Mouse (Mus musculus) liver, postnatal 0 days (tissue): ENCODE data around the gene Elf4. TPM values are rescaled to one million over a fixed set of nuclear protein-coding genes. Genes with fewer than 3 reads are reported as not detected.

Experiments used
- ATAC-seq: fragments of 200-750 bp; cut with Nextera tagmentation; 2 replicates; pipeline ENCODE4 v1.8.0; 2017; ENCODE audit warnings: mild to moderate bottlenecking, moderate library complexity
- DNase-seq: peaks from one replicate; pipeline ENCODE4 v3.0.0-alpha.2; 2016
- H3K27ac ChIP-seq: fragments of 300-500 bp; sonication (generic); 2 replicates; pipeline ENCODE4 v1.5.1; 2014; ENCODE audit warnings: antibody characterized with exemption, moderate library complexity, mild to moderate bottlenecking, low read depth
- H3K27me3 ChIP-seq: fragments of 300-500 bp; sonication (generic); 2 replicates; pipeline ENCODE4 v1.6.1; 2014; ENCODE audit warnings: low read length, control low read depth, mixed read lengths; ENCODE audit not compliant: insufficient read depth
- H3K36me3 ChIP-seq: fragments of 300-500 bp; sonication (generic); replicated peaks from 2 replicates; pipeline ENCODE4 v1.6.1; 2014; ENCODE audit warnings: mild to moderate bottlenecking, control low read depth, low read length, moderate library complexity, mixed read lengths; ENCODE audit not compliant: insufficient read depth
- H3K4me1 ChIP-seq: fragments of 300-500 bp; sonication (generic); 2 replicates; pipeline ENCODE4 v1.6.1; 2014; ENCODE audit warnings: antibody characterized with exemption, mild to moderate bottlenecking, control low read depth; ENCODE audit not compliant: insufficient read depth
- H3K4me2 ChIP-seq: fragments of 300-500 bp; sonication (generic); 2 replicates; pipeline ENCODE4 v1.6.1; 2014; ENCODE audit warnings: low read depth, mild to moderate bottlenecking, low read length, moderate library complexity, mixed read lengths
- H3K4me3 ChIP-seq: fragments of 300-500 bp; sonication (generic); 2 replicates; pipeline ENCODE4 v1.5.1; 2014; ENCODE audit warnings: low read depth, low read length
- H3K9ac ChIP-seq: fragments of 300-500 bp; sonication (generic); replicated peaks from 2 replicates; pipeline ENCODE4 v1.6.1; 2014; ENCODE audit warnings: mild to moderate bottlenecking, moderate library complexity
- H3K9me3 ChIP-seq: fragments of 300-500 bp; sonication (generic); 2 replicates; pipeline ENCODE4 v1.6.1; 2016; ENCODE audit warnings: mild to moderate bottlenecking, control low read depth, low read length, mixed read lengths
- CTCF ChIP-seq: sonication (generic); IDR thresholded peaks from 2 replicates; pipeline ENCODE4 v1.5.1; 2016; ENCODE audit warnings: antibody characterized with exemption, low read depth
- EP300 ChIP-seq: IDR thresholded peaks from 2 replicates; pipeline ENCODE4 v1.6.1; 2016; ENCODE audit warnings: antibody characterized with exemption, low read depth, mild to moderate bottlenecking
- WGBS: fragments of 180-500 bp; shearing (Covaris S2); extraction: QIAGEN DNeasy Blood & Tissue Kit; methylation state at CpG from one replicate; pipeline ENCODE4 v1.1.7; 2014; ENCODE audit not compliant: insufficient replicate concordance; 5-methylcytosine and 5-hydroxymethylcytosine counted together
- polyA plus RNA-seq: library from polyadenylated mRNA; unstranded; fragments of >200 nt; fragmentation: Nextera tagmentation; extraction: Ambion mirVana; gene quantifications from 2 replicates; pipeline ENCODE4 v1.2.1, GENCODE M21; 2015

The Elf4 gene
- polyA plus RNA-seq, 1 experiment from 2014 or later = 1.5 TPM

DNA sequence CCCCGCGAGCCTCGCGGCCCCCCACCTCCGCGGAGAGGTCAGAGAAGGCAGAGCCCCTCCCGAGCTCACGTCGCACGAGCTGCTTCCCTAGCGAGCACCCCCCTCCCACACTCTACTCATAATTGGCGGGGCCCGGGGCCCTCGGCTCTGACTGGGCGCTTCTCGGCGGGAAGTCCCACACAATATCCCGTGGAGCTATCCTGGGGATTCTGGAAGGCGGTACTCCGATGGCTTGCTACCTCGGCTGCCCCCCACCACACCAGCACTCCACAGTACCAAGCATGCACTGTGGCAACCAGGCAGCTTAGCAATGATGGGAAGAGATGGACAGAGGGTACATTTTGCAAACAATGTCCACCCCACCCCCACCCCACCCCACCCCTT, 8.4 kb downstream of the Elf4 start:
- Histone ChIP-seq H3K27ac (peak overlapping the region; percentile 76), H3K27me3 (peaks cover 4% of the 10 kb centered on the region; the same call in 1 of the 2 replicates), H3K4me3 (peak overlapping the region; percentile 64), H3K4me2 (peak overlapping the region; percentile 71), H3K9me3 (no peaks in the 10 kb centered on the region), H3K36me3 (no peaks in the 10 kb centered on the region), H3K4me1 (no peaks in the 10 kb centered on the region; the same call in none of the 2 replicates), H3K9ac (peak overlapping the region; percentile 73)
- TF ChIP-seq EP300 = no peak
- no peak for TF ChIP-seq CTCF
- 13% methylated on average over 18 of the region's 21 CpGs for WGBS
- peak; percentile 24; the same call in 1 of the 2 replicates for ATAC-seq
- no peak for DNase-seq

DNA sequence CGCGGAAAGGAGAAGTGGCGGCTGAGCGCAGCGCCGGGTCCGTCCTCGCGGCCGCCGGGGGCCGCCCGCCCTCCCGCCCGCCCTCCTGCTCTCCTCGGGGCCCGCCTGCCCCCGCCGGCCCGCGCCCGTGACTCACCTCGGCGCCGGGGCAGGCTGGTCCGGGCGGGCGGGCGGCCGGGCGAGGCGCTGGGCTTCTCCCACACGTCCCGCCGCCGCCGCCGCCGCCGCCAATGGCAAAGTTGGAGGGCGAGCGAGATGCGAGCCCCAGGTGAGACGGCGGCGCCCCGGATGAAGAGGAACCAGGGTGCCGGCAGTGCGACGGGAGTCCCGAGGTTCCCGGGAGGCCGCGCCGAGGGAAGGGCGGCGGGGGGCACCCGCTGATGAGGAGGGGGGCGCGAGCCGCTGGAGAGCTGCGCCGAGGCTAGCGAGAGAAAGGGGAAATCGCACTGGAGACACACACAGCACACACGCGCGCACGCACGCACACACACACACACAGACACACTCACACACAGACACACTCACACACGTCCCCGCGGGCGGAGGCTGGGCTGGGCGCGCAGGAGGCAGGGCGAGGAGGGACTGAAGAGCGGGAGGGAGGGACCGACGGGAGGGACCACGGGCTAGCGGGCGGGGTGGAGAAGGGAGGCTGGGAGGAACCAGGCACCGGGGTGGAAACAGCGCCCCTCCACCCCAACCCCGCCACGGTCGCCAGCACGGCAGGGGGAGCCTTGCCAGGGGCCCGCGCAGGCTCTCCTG, 9.0 kb downstream of the Elf4 start:
- Histone ChIP-seq H3K4me2 (peak overlapping the region; percentile 71), H3K27me3 (peaks cover 4% of the 10 kb centered on the region; the same call in 1 of the 2 replicates), H3K9ac (peak overlapping the region; percentile 73), H3K9me3 (no peaks in the 10 kb centered on the region), H3K36me3 (no peaks in the 10 kb centered on the region), H3K4me1 (no peaks in the 10 kb centered on the region; the same call in none of the 2 replicates), H3K27ac (peak overlapping the region; percentile 76), H3K4me3 (peak overlapping the region; percentile 64)
- ATAC-seq (peak; percentile 84), DNase-seq (peak; percentile 78)
- WGBS = 20% methylated on average over 16 of the region's 91 CpGs
- no peak for TF ChIP-seq EP300
- TF ChIP-seq CTCF = peak; percentile 29; the same call in 1 of the 2 replicates

DNA sequence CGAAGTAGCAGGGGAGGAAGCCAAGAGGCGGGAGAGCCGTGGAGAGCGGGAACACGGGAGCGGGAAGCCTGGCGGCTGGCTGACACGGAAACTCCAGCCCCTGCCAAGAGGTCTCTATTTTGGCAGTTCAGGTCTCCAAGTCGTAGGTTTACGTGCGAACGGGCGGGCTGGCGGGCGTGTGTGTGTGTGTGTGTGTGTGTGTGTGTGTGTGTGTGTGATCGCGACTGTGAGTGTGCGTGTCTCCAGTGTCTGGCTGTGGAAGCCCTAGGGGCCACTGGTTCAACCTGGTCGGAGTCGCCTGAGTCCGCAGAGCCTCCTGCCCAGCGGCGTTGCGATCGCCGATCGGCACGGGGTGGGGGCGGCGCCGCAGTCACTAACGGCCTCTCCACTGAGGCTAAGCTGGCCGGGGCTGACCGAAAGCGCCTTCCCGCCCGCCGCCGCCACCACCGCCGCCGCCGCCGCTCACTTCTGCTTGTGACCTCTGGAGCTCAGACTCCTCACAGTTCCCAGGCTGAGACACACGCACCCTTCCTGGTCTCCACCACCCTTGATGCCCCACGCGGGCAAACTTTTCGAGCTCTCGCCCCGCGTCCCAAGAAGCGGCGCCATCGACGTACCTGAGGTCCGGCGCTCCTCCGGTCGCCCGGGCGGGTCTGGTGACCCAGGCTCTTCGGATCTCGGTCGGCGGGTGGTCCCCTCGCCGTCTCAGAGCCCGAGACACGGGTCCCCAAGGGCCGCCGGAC, 9.8 kb downstream of the Elf4 start:
- peak; percentile 46 for DNase-seq
- Histone ChIP-seq H3K9me3 (no peaks in the 10 kb centered on the region), H3K36me3 (no peaks in the 10 kb centered on the region), H3K4me2 (peak overlapping the region; percentile 71), H3K9ac (peak overlapping the region; percentile 73), H3K4me1 (no peaks in the 10 kb centered on the region; the same call in none of the 2 replicates), H3K27me3 (peaks cover 4% of the 10 kb centered on the region; the same call in 1 of the 2 replicates), H3K4me3 (peak overlapping the region; percentile 64), H3K27ac (peak overlapping the region; percentile 76)
- WGBS = 20% methylated on average over 48 of the region's 71 CpGs
- ATAC-seq = peak; percentile 28
- no peak for TF ChIP-seq CTCF
- TF ChIP-seq EP300 = no peak

DNA sequence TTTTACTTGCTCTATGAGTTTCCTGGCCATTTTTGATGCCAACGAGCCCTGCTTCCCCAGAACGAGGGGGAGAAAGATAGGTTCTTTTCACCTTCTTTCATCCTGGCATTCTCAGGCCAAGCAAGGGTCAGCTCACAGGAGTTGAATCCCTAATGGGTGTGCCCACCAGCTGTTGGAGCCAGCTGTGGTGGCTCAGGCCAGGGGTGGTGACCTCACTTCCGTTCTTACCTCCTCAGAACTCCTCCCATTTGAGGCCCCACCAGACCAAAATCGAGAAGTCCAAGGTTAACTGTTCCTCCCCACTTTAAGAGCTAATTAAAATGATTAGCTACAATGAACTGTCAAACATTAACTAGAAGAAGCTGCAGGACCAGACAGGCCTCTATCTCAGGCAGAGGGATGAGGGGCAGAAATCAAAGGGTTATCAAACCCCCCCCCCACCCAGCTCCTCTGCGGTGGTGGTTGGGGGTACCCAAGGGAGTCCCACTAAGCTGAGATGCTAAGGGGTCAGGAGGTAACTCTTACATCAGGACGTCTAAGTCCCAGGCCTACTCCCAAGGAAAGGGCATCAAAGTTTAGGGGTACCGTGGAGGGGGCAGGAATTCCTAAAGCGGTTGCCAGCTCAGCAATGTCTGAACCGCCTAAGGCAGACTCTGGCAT, 10.6 kb downstream of the Elf4 start:
- WGBS = 30% methylated on average over 9 of the region's 9 CpGs
- H3K4me1 ChIP-seq = no peaks in the 10 kb centered on the region; the same call in none of the 2 replicates
- DNase-seq (peak; percentile 27), ATAC-seq (0 out of 2 replicates have a peak, but pooled peaks have one; percentile 26)
- no peaks in the 10 kb centered on the region for H3K36me3 ChIP-seq
- peaks cover 4% of the 10 kb centered on the region; the same call in 1 of the 2 replicates for H3K27me3 ChIP-seq
- TF ChIP-seq EP300 (no peak), CTCF (no peak)
- peak overlapping the region; percentile 76 for H3K27ac ChIP-seq
- H3K9ac ChIP-seq = peak overlapping the region; percentile 73
- H3K9me3 ChIP-seq = no peaks in the 10 kb centered on the region
- H3K4me3 ChIP-seq = peak overlapping the region; percentile 64
- peak overlapping the region; percentile 71 for H3K4me2 ChIP-seq

DNA sequence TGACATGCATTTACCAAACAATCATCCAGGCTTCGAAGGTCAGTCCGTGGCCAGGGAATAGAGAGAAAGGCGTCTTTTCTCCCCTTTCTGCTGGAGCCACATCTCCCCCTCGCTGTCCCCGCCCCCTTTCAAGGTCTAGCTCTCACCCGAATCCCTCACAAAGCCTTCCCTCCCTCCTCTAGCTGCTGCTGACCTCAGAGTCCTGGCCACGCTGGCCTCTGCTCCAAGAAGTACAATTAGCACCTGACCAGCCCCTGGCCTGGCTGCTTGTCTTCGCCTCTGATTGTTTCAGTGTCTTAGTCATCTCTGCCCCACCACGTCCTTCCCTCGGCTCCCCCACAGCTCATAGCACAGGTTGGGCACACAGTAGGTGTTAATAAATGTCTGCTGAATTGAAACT, 13.3 kb downstream of the Elf4 start:
- H3K4me2 ChIP-seq = no peak overlapping the region
- 53% methylated on average over 10 of the region's 10 CpGs for WGBS

DNA sequence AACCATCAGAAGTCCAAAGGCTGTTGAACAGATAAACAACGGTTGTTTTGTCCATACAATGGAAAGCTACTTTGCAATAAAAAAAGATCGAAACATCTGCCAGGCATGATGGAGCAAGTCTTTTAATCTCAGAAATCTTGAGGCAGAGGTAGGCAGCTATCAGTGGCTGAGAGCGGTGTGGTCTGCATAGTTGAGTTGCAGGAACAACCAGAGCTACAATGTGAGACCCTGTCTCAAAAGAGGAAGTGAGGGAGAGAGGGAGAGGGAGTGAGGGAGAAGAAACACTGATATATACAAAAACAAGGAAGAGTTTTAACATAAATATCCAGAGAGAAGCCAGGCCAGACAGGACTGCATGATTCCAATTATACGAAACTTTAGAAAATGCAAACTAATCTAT, 18.3 kb downstream of the Elf4 start:
- Histone ChIP-seq H3K9me3 (no peaks in the 10 kb centered on the region), H3K4me1 (no peaks in the 10 kb centered on the region; the same call in 1 of the 2 replicates), H3K27me3 (no peaks in the 10 kb centered on the region), H3K9ac (no peak overlapping the region), H3K36me3 (no peaks in the 10 kb centered on the region), H3K4me3 (no peak overlapping the region), H3K4me2 (no peak overlapping the region), H3K27ac (no peak overlapping the region)
- ATAC-seq = no peak
- TF ChIP-seq CTCF = no peak
- TF ChIP-seq EP300 = no peak
- DNase-seq = no peak
- 45% methylated on average over 4 of the region's 4 CpGs for WGBS

More for the DNA sequence above, 13.3 kb downstream of the Elf4 start:
- Histone ChIP-seq H3K4me3 (no peak overlapping the region), H3K27ac (no peak overlapping the region), H3K27me3 (no peaks in the 10 kb centered on the region), H3K36me3 (no peaks in the 10 kb centered on the region), H3K4me1 (no peaks in the 10 kb centered on the region; the same call in none of the 2 replicates), H3K9me3 (no peaks in the 10 kb centered on the region), H3K9ac (no peak overlapping the region)
- DNase-seq (no peak), ATAC-seq (no peak)
- no peak for TF ChIP-seq CTCF
- no peak for TF ChIP-seq EP300
